ENCODE assay signal across 8 mouse cellular contexts in genomic region chr9:44986242-44986781, GRCm38 (mm10). TPM values are rescaled to one million over a fixed set of nuclear protein-coding genes. Genes with fewer than 3 reads are reported as not detected.
DNase-seq lines count a peak whose midpoint lies in the region; ATAC-seq and TF ChIP-seq lines count a peak whose summit lies in the region.

No protein-coding gene starts in this region.

- H3K9ac ChIP-seq in forebrain, embryonic 14.5 days (ENCODE audit: low read length), result no peak overlapping the region

- no peak for ATAC-seq in erythroblast, adult 5-6 weeks (replicated peaks; ENCODE audit: low FRiP score, poor library complexity, severe bottlenecking)
- peak; percentile 98 for ATAC-seq in common myeloid progenitor, adult 5-6 weeks (replicated peaks; ENCODE audit: low read depth, poor library complexity, severe bottlenecking)
- ATAC-seq in forebrain, embryonic 14.5 days, result no peak

- H3K36me3 ChIP-seq in erythroblast, embryonic 14.5 days (ENCODE audit: control insufficient read depth), result no peaks in the 10 kb centered on the region
- no peaks in the 10 kb centered on the region for H3K36me3 ChIP-seq in small intestine, adult 2 months (ENCODE audit: control insufficient read depth, insufficient read depth, low read length)
- no peaks in the 10 kb centered on the region for H3K36me3 ChIP-seq in forebrain, embryonic 14.5 days (ENCODE audit: control insufficient read depth, insufficient read depth, low read length)

- 53% methylated on average over 14 of the region's 14 CpGs for WGBS in small intestine, adult 2 months
- 66% methylated on average over 14 of the region's 14 CpGs for WGBS in forebrain, embryonic 14.5 days

- H3K9me3 ChIP-seq in erythroblast, embryonic 14.5 days (ENCODE audit: control insufficient read depth, low read length), result no peaks in the 10 kb centered on the region
- H3K9me3 ChIP-seq in forebrain, embryonic 14.5 days (replicated peaks; ENCODE audit: control insufficient read depth, low read length), result no peaks in the 10 kb centered on the region

- TF ChIP-seq POLR2A in small intestine, adult 2 months (IDR thresholded peaks at IDR 0.05; ENCODE audit: low read depth, low read length), result no peak

- H3K4me3 ChIP-seq in erythroblast, embryonic 14.5 days (replicated peaks), result peak overlapping the region; percentile 30
- H3K4me3 ChIP-seq in small intestine, adult 2 months (ENCODE audit: low read depth, low read length), result peak overlapping the region; percentile 50
- H3K4me3 ChIP-seq in forebrain, embryonic 14.5 days (ENCODE audit: low read depth, low read length), result no peak overlapping the region

- H3K27me3 ChIP-seq in erythroblast, embryonic 14.5 days (ENCODE audit: control insufficient read depth), result no peaks in the 10 kb centered on the region
- H3K27me3 ChIP-seq in small intestine, adult 2 months (ENCODE audit: control insufficient read depth, insufficient read depth, low read length), result no peaks in the 10 kb centered on the region
- no peaks in the 10 kb centered on the region for H3K27me3 ChIP-seq in forebrain, embryonic 14.5 days (replicated peaks; ENCODE audit: control insufficient read depth, insufficient read depth, low read length)

- peak overlapping the region; percentile 75 for H3K27ac ChIP-seq in small intestine, adult 2 months (ENCODE audit: insufficient read depth, low read depth, low read length)
- no peak overlapping the region for H3K27ac ChIP-seq in forebrain, embryonic 14.5 days (ENCODE audit: low read depth, low read length)

- H3K4me2 ChIP-seq in forebrain, embryonic 14.5 days (ENCODE audit: low read length), result no peak overlapping the region

- H3K4me1 ChIP-seq in erythroblast, embryonic 14.5 days (ENCODE audit: control insufficient read depth), result peaks cover 5% of the 10 kb centered on the region
- H3K4me1 ChIP-seq in small intestine, adult 2 months (ENCODE audit: control insufficient read depth, insufficient read depth, insufficient read length, low read length), result 0 out of 2 replicates have a peak, but pooled peaks cover 2% of the 10 kb centered on the region
- no peaks in the 10 kb centered on the region for H3K4me1 ChIP-seq in forebrain, embryonic 14.5 days (ENCODE audit: control insufficient read depth, insufficient read depth, low read length)

- no peak for TF ChIP-seq CTCF in small intestine, adult 2 months (IDR thresholded peaks at IDR 0.05; ENCODE audit: extremely low read depth, insufficient read length, insufficient replicate concordance, low read depth, low read length)

- peak; percentile 51 for DNase-seq in liver
- no peak for DNase-seq in ovary, postnatal 14 days (ENCODE audit: low spot score)
- no peak for DNase-seq in forebrain, embryonic 14.5 days (ENCODE audit: low spot score)
- no peak for DNase-seq in cerebellum, postnatal 14 days

RNA-seq across cellular contexts. Expression of gene Cd3d, which starts 4.7 kb away (rescaled TPM):
- not detected in 2 replicates for polyA plus RNA-seq in erythroblast, embryonic 14.5 days (2012)
- total RNA-seq in erythroblast, adult 5-6 weeks (2015; ENCODE audit: low replicate concordance), result not detected in 2 replicates
- total RNA-seq in erythroblast, adult 5-6 weeks (2017; ENCODE audit: low replicate concordance), result not detected in 2 replicates
- 0.05 TPM in 1 of 2 replicates, not detected in the other for total RNA-seq in common myeloid progenitor, adult 5-6 weeks (2017)
- 3.3 and 3.8 TPM in 2 replicates for polyA plus RNA-seq in small intestine, adult 2 months (2012; rRNA removed)
- polyA plus RNA-seq in forebrain, embryonic 14.5 days (2014; fragmentation: Nextera tagmentation; extraction: Ambion mirVana), result not detected in 2 replicates

RNA-seq across cellular contexts. Expression of gene Cd3g, which starts 6.1 kb away (rescaled TPM):
- not detected in 2 replicates for polyA plus RNA-seq in erythroblast, embryonic 14.5 days (2012)
- total RNA-seq in erythroblast, adult 5-6 weeks (2015; ENCODE audit: low replicate concordance), result 6.9 TPM in 1 of 2 replicates, not detected in the other
- total RNA-seq in erythroblast, adult 5-6 weeks (2017; ENCODE audit: low replicate concordance), result 0.98 and 6.6 TPM in 2 replicates
- 1.4 TPM in 1 of 2 replicates, not detected in the other for total RNA-seq in common myeloid progenitor, adult 5-6 weeks (2017)
- 2.8 and 4.0 TPM in 2 replicates for polyA plus RNA-seq in small intestine, adult 2 months (2012; rRNA removed)
- not detected in 2 replicates for polyA plus RNA-seq in forebrain, embryonic 14.5 days (2014; fragmentation: Nextera tagmentation; extraction: Ambion mirVana)

RNA-seq across cellular contexts. Expression of gene Ube4a, which starts 20.9 kb away (rescaled TPM):
- 0.21 and 0.31 TPM in 2 replicates for polyA plus RNA-seq in erythroblast, embryonic 14.5 days (2012)
- 19.0 and 38.2 TPM in 2 replicates for total RNA-seq in erythroblast, adult 5-6 weeks (2015; ENCODE audit: low replicate concordance)
- 29.6 and 53.4 TPM in 2 replicates for total RNA-seq in erythroblast, adult 5-6 weeks (2017; ENCODE audit: low replicate concordance)
- total RNA-seq in common myeloid progenitor, adult 5-6 weeks (2017), result 33.7 and 52.3 TPM in 2 replicates
- polyA plus RNA-seq in small intestine, adult 2 months (2012; rRNA removed), result 4.9 and 7.1 TPM in 2 replicates
- polyA plus RNA-seq in forebrain, embryonic 14.5 days (2014; fragmentation: Nextera tagmentation; extraction: Ambion mirVana), result 46.0 and 53.0 TPM in 2 replicates

RNA-seq across cellular contexts. Expression of gene Cd3e, which starts 23.1 kb away (rescaled TPM):
- 0.02 TPM in 1 of 2 replicates, not detected in the other for polyA plus RNA-seq in erythroblast, embryonic 14.5 days (2012)
- not detected in 2 replicates for total RNA-seq in erythroblast, adult 5-6 weeks (2015; ENCODE audit: low replicate concordance)
- total RNA-seq in erythroblast, adult 5-6 weeks (2017; ENCODE audit: low replicate concordance), result 0.43 TPM in 1 of 2 replicates, not detected in the other
- total RNA-seq in common myeloid progenitor, adult 5-6 weeks (2017), result not detected in 2 replicates
- 12.9 and 13.7 TPM in 2 replicates for polyA plus RNA-seq in small intestine, adult 2 months (2012; rRNA removed)
- not detected in 2 replicates for polyA plus RNA-seq in forebrain, embryonic 14.5 days (2014; fragmentation: Nextera tagmentation; extraction: Ambion mirVana)

RNA-seq across cellular contexts. Expression of gene Mpzl2, which starts 53.3 kb away (rescaled TPM):
- polyA plus RNA-seq in erythroblast, embryonic 14.5 days (2012), result not detected in 2 replicates
- total RNA-seq in erythroblast, adult 5-6 weeks (2015; ENCODE audit: low replicate concordance), result not detected in 2 replicates
- not detected in 2 replicates for total RNA-seq in erythroblast, adult 5-6 weeks (2017; ENCODE audit: low replicate concordance)
- not detected in 2 replicates for total RNA-seq in common myeloid progenitor, adult 5-6 weeks (2017)
- polyA plus RNA-seq in small intestine, adult 2 months (2012; rRNA removed), result 5.3 and 8.2 TPM in 2 replicates
- polyA plus RNA-seq in forebrain, embryonic 14.5 days (2014; fragmentation: Nextera tagmentation; extraction: Ambion mirVana), result 0.18 and 0.38 TPM in 2 replicates
